Mouse (Mus musculus) mature B cell (primary cell): Measurements from ENCODE around the gene Ky.

ENCODE experiments used
- in situ Hi-C: fragments of 300-500 bp; cut with MboI; formaldehyde crosslinking; loops from 2 replicates; pipeline ENCODE4 v1.14.3; 2019

Ky gene

GRCm38 (mm10) chr9:102502015-102502633, 3.4 kb upstream of the Ky start:
- in situ Hi-C loops: no loop called here

- in situ Hi-C loops: no loop called here
Measured at GRCm38 (mm10) chr9:102504716-102505378, 703 bp upstream of the Ky start.

- in situ Hi-C loops: no loop called here
Measured at GRCm38 (mm10) chr9:102508315-102508714, 2.8 kb downstream of the Ky start.

GRCm38 (mm10) chr9:102511423-102511822, 5.9 kb downstream of the Ky start:
- in situ Hi-C loops: no loop called here

- in situ Hi-C loops: no loop called here
Measured at GRCm38 (mm10) chr9:102513578-102513977, 8.0 kb downstream of the Ky start.

GRCm38 (mm10) chr9:102518443-102518842, 12.9 kb downstream of the Ky start:
- in situ Hi-C loops: no loop called here

- in situ Hi-C loops: no loop called here
Measured at GRCm38 (mm10) chr9:102521396-102521795, 15.8 kb downstream of the Ky start.

GRCm38 (mm10) chr9:102528106-102528505, 22.6 kb downstream of the Ky start:
- in situ Hi-C loops: no loop called here

GRCm38 (mm10) chr9:102528561-102528960, 23.0 kb downstream of the Ky start:
- in situ Hi-C loops: no loop called here

- in situ Hi-C loops: no loop called here
Measured at GRCm38 (mm10) chr9:102529008-102529407, 23.5 kb downstream of the Ky start.

- in situ Hi-C loops: no loop called here
Measured at GRCm38 (mm10) chr9:102531051-102531892, 25.7 kb downstream of the Ky start.

- in situ Hi-C loops: no loop called here
Measured at GRCm38 (mm10) chr9:102536968-102537367, 31.4 kb downstream of the Ky start.

GRCm38 (mm10) chr9:102539699-102540098, 34.1 kb downstream of the Ky start:
- in situ Hi-C loops: no loop called here

- in situ Hi-C loops: no loop called here
Measured at GRCm38 (mm10) chr9:102541666-102542065, 36.1 kb downstream of the Ky start.

GRCm38 (mm10) chr9:102542540-102542939, 37.0 kb downstream of the Ky start:
- in situ Hi-C loops: no loop called here

- in situ Hi-C loops: no loop called here
Measured at GRCm38 (mm10) chr9:102543761-102544115, 38.2 kb downstream of the Ky start.

GRCm38 (mm10) chr9:102544116-102544772, 38.7 kb downstream of the Ky start:
- in situ Hi-C loops: no loop called here

GRCm38 (mm10) chr9:102544773-102545366, 39.3 kb downstream of the Ky start:
- in situ Hi-C loops: no loop called here

- in situ Hi-C loops: no loop called here
Measured at GRCm38 (mm10) chr9:102545406-102546255, 40.1 kb downstream of the Ky start.

- in situ Hi-C loops: no loop called here
Measured at GRCm38 (mm10) chr9:102546256-102547027, 40.9 kb downstream of the Ky start.
